Mouse (Mus musculus): ENCODE measurements at regions not wholly inside any gene's neighbourhood (a gene's known extent, or its start where the extent isn't known, plus 50 kb on each side); places are given as distances from the start of the nearest gene placed in this dataset.

DNA sequence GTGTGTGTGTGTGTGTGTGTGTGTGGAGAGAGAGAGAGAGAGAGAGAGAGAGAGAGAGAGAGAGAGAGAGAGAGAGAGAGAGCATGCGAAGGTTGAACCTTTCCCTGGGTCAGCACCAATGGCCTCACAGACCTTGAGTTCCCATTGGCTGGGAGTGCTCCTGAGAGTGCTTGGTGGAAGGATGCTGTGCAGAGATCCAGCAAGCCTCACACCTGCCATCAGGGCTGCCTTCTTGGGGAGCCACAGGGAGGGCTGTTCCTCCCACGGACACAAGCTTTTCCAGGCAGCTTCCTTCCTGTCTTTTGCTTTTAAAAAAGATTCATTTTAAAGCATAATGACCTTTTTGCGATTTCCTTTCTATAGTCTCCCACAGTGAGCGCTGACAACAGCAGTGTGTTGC lies 127.1 kb upstream of the Eef2kmt start:
- no peak for TF ChIP-seq CTCF (IDR thresholded peaks at IDR 0.05; ENCODE audit: extremely low read depth, insufficient read length, insufficient replicate concordance, low read depth, low read length)
- no peak for TF ChIP-seq POLR2A (IDR thresholded peaks at IDR 0.05; ENCODE audit: low read depth, low read length)
